Mouse (Mus musculus) cerebellum, adult 2 months (tissue): Measurements from ENCODE around the gene Nfe2l1.

ENCODE experiments used
- CTCF ChIP-seq: fragments of 200-500 bp; IDR thresholded peaks from 2 replicates; pipeline ENCODE4 v1.5.1; 2011; ENCODE audit warnings: low read depth, mild to moderate bottlenecking, control low read depth, low read length, moderate library complexity, borderline replicate concordance; ENCODE audit not compliant: insufficient read depth
- POLR2A ChIP-seq: fragments of 200-500 bp; IDR thresholded peaks from 2 replicates; pipeline ENCODE4 v1.6.1; 2011; ENCODE audit warnings: low read length, control low read depth, borderline replicate concordance; ENCODE audit not compliant: insufficient read depth

DNA sequence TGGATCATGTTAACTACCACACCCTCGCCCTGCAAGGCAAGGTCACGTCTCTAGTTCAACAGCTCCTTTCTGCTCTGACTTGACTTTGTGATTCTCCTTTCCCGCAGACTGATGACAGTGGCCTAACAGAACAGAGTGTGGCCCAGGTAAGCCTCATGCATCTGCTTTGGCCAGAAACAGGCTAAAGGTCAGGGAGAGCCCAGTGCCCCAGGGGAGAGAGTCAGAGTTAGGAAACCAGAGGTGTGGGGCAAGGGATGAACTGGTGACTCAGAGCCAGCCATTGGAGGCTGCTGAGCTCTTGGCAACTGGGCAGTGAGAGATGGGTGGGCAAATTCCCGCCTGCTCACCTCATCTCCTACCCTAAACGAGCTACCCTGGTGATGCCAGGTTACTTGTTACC, 27.7 kb upstream of the Nfe2l1 start:
- TF ChIP-seq CTCF = no peak
- TF ChIP-seq POLR2A = no peak
